Mouse (Mus musculus): ENCODE data around the gene Endov. TPM values are rescaled to one million over a fixed set of nuclear protein-coding genes. Genes with fewer than 3 reads are reported as not detected.

Gene Endov
- polyA plus RNA-seq, 1 experiment from 2014 or later = 11.5 TPM

DNA sequence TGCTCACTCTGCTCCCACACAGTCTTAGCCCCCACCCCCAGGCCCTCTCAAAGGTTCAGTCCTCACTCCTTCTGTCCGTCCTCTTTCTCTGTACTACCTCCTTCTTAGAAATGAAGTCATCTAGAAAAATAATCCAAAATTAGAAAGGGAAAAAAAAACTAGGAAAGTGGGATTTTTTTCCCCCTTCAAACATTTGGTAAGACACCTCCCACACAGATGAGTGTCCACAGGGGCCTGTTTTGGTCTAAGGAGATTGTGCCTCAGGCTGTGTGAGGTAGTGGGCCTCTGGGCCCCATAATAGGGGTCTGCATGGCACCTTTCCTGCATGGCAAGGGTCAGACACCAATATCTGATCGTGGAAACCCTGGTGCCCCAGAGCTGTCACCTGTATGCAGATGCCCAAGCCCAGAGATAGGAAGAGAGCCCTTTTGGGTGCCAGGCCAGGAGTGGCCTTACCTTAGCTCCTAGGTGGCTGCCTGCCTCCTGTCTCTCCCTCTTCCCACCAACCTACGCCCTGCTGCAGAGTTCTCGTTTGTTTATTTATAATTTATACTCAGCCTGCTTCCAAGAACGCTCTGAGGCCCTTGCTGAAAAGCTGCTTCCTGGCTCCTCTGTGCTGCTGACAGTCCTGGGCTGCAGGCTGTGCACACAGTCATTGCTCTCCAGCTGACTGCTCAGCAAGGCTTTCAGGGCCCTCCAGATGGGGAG lies 29.0 kb downstream of the Endov start:
- Histone ChIP-seq H3K36me3 (no peaks in the 10 kb centered on the region), H3K9ac (no peak overlapping the region), H3K27me3 (replicated peaks) (peaks cover 6% of the 10 kb centered on the region; the same call in 1 of the 2 replicates), H3K4me2 (no peak overlapping the region), H3K4me1 (peaks cover 7% of the 10 kb centered on the region; the same call in 1 of the 2 replicates), H3K4me3 (replicated peaks) (no peak overlapping the region), H3K9me3 (no peaks in the 10 kb centered on the region), H3K27ac (no peak overlapping the region)
- 47% methylated on average over 5 of the region's 5 CpGs for WGBS
- no peak for ATAC-seq (ENCODE audit: insufficient read depth, low FRiP score, low read depth)

DNA sequence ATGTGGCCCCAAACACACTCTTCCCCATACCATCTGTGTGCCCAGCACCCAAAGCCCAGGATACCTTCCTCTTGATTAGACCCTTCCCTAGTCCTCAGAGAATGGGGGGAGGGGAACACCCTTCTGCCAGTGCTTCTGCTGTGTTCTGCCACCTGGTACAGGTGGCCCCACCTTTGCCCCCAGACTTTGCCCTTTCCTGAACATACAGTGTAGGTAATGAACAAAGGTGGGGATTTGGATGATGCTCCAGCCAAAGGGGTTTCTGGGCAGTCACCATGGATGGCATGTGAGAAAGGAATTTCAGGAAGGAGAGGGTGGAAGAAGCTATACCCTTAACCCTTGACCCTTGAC lies 29.5 kb downstream of the Endov start:
- Histone ChIP-seq H3K9ac (no peak overlapping the region), H3K4me3 (replicated peaks) (no peak overlapping the region), H3K4me1 (peaks cover 6% of the 10 kb centered on the region; the same call in 1 of the 2 replicates), H3K27ac (no peak overlapping the region), H3K36me3 (no peaks in the 10 kb centered on the region), H3K9me3 (no peaks in the 10 kb centered on the region), H3K27me3 (replicated peaks) (peaks cover 3% of the 10 kb centered on the region; the same call in 1 of the 2 replicates), H3K4me2 (no peak overlapping the region)
- ATAC-seq (ENCODE audit: insufficient read depth, low FRiP score, low read depth) = no peak

DNA sequence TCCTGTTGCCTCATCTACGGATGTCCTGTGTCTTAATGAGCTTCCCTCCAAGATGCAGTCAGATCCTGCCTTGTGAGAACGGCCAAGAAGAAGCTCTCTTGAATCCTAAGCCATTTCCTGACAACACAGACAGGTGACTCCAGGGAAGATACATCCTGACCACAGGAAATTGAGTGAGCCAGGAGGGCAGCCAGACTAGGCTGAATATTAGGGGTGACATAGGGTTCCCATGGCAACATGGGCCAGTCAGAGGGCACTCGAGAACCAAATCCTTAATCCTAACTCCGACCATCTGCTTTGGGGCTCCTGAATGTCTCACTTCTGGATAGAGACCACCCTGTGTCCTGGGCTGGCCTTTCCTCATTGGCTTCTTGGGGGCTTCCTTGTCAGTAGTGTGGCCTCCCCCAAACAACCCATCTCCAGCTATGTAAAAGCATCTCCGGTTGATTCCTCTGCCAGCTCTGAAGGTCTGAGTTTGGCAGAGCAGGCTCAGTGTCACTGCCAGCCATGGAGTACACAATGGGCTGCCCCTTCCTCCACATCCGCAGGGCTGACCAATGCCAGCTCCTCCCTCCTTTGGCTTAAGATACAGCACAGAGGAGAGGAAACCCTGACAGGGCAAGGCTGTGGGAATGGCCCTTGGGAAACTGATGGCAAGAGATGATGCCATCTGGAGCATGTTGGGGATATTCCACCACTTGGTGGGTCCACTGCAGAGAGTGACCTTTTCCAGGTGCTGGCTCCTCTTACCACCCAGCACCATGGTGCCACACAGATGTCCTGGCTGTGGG lies 31.0 kb downstream of the Endov start:
- Histone ChIP-seq H3K4me3 (replicated peaks) (no peak overlapping the region), H3K4me2 (no peak overlapping the region), H3K27me3 (replicated peaks) (no peaks in the 10 kb centered on the region), H3K27ac (no peak overlapping the region), H3K4me1 (peaks cover 6% of the 10 kb centered on the region; the same call in 1 of the 2 replicates), H3K36me3 (no peaks in the 10 kb centered on the region), H3K9me3 (no peaks in the 10 kb centered on the region), H3K9ac (no peak overlapping the region)
- 84% methylated on average over 6 of the region's 6 CpGs for WGBS
- ATAC-seq (ENCODE audit: insufficient read depth, low FRiP score, low read depth) = no peak

DNA sequence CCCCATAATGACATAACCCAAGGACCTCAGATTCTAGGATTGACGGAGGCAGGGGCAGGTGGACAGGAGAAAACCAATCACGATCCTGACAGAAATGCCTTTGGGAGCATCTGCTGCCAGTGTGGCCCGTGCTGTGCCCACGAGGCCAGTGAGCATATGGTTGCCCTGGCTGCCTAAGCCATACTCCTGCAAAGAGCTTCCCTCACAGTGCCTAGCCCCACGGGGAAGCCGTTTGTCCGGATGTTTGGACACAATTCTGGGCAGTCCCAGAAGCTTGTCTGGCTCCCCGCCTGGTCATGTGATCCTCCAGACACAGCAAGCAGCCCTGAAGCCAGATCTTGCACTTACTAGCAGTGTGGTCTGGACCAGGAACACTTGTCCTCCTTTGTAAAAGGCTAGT lies 31.6 kb downstream of the Endov start:
- Histone ChIP-seq H3K27ac (no peak overlapping the region), H3K4me1 (peaks cover 6% of the 10 kb centered on the region; the same call in 1 of the 2 replicates), H3K9ac (no peak overlapping the region), H3K27me3 (replicated peaks) (no peaks in the 10 kb centered on the region), H3K36me3 (no peaks in the 10 kb centered on the region), H3K4me3 (replicated peaks) (no peak overlapping the region), H3K9me3 (no peaks in the 10 kb centered on the region), H3K4me2 (no peak overlapping the region)
- ATAC-seq (ENCODE audit: insufficient read depth, low FRiP score, low read depth) = no peak
- 72% methylated on average over 8 of the region's 8 CpGs for WGBS

DNA sequence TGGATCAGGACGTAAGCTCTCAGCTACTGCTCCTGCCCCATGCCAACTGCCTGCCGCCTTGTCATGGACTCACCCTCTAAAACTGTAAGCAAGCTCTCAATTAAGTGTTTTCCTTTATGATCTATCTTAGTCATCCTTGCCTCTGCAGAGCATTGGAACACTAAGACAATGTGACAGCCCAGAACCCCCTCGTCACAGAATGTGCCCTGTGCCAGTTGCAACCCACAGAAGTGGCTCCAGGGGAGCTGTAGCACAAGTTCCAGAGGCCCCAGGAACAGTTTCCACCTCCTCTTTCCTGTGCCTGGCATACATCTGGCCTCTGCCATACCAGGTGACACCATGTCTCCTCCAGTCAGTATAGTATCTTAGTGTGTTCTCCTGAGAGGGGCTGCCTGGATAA lies 32.2 kb downstream of the Endov start:
- Histone ChIP-seq H3K4me1 (peaks cover 6% of the 10 kb centered on the region; the same call in 1 of the 2 replicates), H3K9me3 (no peaks in the 10 kb centered on the region)

DNA sequence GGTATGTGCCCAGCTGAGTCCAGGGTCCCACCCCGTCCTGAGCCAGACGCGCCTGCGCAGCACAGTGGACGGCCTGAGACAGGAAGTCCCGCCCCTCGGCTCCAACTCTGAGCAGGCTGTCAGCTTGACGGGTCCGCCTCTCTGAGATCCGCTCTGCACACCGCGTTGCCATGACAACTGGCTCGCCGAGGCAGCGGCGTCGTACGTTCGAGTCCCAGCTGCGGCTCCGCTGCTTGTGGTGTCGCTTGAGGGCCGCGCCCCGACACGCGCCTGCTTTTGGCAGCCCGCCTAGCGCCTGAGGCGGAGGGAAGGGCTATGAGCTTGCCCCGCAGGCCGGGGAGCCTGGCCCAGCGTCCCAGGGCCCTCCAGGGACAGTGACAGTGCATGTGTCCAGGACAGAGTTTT lies 33.4 kb downstream of the Endov start:
- ATAC-seq (ENCODE audit: insufficient read depth, low FRiP score, low read depth) = peak; percentile 93
- H3K4me1 ChIP-seq = peaks cover 6% of the 10 kb centered on the region; the same call in 1 of the 2 replicates
- H3K36me3 ChIP-seq = no peaks in the 10 kb centered on the region
- H3K4me3 ChIP-seq (replicated peaks) = peak overlapping the region; percentile 48
- no peak overlapping the region for H3K27ac ChIP-seq
- no peaks in the 10 kb centered on the region for H3K27me3 ChIP-seq (replicated peaks)
- WGBS = 3% methylated on average over 33 of the region's 33 CpGs
- H3K4me2 ChIP-seq = peak overlapping the region; percentile 78
- no peaks in the 10 kb centered on the region for H3K9me3 ChIP-seq
- H3K9ac ChIP-seq = no peak overlapping the region; the same call in 1 of the 2 replicates

More for the DNA sequence above, 32.2 kb downstream of the Endov start:
- H3K4me2 ChIP-seq = no peak overlapping the region
- no peak overlapping the region for H3K27ac ChIP-seq
- 76% methylated on average over 3 of the region's 3 CpGs for WGBS
- H3K9ac ChIP-seq = no peak overlapping the region
- no peaks in the 10 kb centered on the region for H3K36me3 ChIP-seq
- ATAC-seq (ENCODE audit: insufficient read depth, low FRiP score, low read depth) = no peak
- H3K4me3 ChIP-seq (replicated peaks) = no peak overlapping the region
- no peaks in the 10 kb centered on the region for H3K27me3 ChIP-seq (replicated peaks)

DNA sequence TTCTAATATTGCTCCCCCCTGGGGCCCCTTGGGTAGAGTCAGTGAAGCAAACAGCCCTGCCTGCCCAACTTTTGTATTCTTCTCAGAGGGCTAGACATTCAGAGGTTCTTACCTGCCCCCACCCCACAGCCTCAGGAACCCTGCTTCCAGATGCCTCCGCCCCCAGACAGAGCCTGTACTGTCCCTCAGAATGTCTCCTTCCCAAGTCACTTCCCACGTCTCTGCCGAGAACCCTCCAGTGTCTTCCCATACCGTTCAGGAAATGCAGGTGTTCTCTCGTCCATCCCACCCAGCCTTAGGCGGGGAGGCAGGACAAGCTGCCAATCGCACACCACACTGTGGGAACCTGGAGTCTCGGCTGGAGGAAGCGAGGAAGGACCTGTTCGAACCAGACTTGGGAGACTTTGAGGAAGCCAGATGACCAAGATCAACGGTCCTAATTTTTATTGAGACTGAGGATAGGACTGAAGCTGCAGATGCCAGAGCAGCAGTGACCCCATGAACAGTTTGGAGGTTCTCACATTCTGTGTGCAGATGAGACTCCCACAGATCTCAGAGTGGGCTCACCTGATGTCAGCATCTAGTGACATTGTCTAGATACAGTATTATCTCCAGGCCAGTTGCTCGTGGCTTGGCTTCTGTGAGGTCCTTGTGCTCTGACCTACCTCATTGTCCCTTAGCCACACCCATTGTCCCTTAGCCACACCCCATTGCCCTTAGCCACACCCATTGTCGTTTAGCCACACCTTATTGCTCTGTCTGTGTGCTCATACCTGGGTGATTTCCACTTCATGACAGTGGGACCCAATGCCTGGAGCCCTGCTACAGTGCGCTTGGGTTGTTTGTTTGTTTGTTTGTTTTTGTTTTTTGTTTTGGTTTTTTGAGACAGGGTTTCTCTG lies 35.2 kb downstream of the Endov start:
- H3K4me2 ChIP-seq = no peak overlapping the region
- H3K27me3 ChIP-seq (replicated peaks) = no peaks in the 10 kb centered on the region
- no peak overlapping the region for H3K27ac ChIP-seq
- 72% methylated on average over 14 of the region's 14 CpGs for WGBS
- H3K9ac ChIP-seq = no peak overlapping the region
- H3K36me3 ChIP-seq = no peaks in the 10 kb centered on the region
- H3K4me1 ChIP-seq = peaks cover 6% of the 10 kb centered on the region; the same call in 1 of the 2 replicates
- no peak for ATAC-seq (ENCODE audit: insufficient read depth, low FRiP score, low read depth)
- no peak overlapping the region for H3K4me3 ChIP-seq (replicated peaks)
- H3K9me3 ChIP-seq = no peaks in the 10 kb centered on the region

DNA sequence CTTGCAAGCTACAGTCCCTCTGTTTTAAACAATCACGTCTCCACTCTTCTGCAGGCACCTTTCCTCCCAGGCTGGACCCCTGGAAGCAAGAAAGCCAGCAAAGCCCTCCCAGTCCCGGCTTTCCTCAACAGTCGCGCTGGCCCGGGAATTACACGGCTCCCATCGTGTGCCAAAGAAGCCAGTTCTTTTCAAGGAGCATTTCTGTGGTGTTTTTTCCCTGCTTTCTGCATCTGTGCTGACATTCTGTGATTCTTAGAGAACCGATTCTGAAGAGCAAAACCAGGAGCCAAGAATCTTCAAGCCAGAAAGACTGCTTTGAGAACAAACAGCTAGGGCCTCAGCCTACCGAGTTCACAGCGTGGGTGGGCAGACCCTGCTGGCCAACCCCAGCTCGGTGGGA lies 37.8 kb downstream of the Endov start:
- Histone ChIP-seq H3K27ac (no peak overlapping the region), H3K9me3 (no peaks in the 10 kb centered on the region), H3K4me2 (no peak overlapping the region), H3K9ac (no peak overlapping the region), H3K4me1 (peaks cover 6% of the 10 kb centered on the region; the same call in 1 of the 2 replicates), H3K27me3 (replicated peaks) (no peaks in the 10 kb centered on the region), H3K36me3 (no peaks in the 10 kb centered on the region), H3K4me3 (replicated peaks) (no peak overlapping the region)
- WGBS = 48% methylated on average over 11 of the region's 11 CpGs
- no peak for ATAC-seq (ENCODE audit: insufficient read depth, low FRiP score, low read depth)

DNA sequence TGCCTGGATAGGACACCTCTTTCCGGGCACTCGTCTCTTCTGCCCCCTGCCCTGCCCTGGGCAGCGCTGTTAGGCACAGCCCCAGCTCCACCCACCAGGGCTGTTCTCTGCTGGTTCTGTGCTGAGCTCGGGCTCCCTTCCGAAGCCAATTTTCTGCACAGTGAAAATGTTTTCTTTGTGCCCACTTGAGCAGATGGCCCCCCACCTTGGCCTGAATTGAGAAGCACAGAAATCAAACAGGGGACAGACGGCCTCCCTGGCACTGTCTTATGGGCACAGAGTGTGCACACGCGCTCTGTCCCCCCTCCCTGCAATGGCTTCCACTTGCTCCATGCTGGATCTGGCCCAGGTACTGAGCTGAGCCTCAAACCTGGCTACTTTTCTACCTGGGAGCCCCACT lies 41.3 kb downstream of the Endov start:
- 70% methylated on average over 8 of the region's 8 CpGs for WGBS
- no peak overlapping the region for H3K9ac ChIP-seq
- no peak overlapping the region for H3K4me2 ChIP-seq
- no peaks in the 10 kb centered on the region for H3K9me3 ChIP-seq
- H3K4me1 ChIP-seq = no peaks in the 10 kb centered on the region
- no peaks in the 10 kb centered on the region for H3K36me3 ChIP-seq
- H3K27me3 ChIP-seq (replicated peaks) = no peaks in the 10 kb centered on the region
- H3K4me3 ChIP-seq (replicated peaks) = no peak overlapping the region
- no peak overlapping the region for H3K27ac ChIP-seq
- no peak for ATAC-seq (ENCODE audit: insufficient read depth, low FRiP score, low read depth)

DNA sequence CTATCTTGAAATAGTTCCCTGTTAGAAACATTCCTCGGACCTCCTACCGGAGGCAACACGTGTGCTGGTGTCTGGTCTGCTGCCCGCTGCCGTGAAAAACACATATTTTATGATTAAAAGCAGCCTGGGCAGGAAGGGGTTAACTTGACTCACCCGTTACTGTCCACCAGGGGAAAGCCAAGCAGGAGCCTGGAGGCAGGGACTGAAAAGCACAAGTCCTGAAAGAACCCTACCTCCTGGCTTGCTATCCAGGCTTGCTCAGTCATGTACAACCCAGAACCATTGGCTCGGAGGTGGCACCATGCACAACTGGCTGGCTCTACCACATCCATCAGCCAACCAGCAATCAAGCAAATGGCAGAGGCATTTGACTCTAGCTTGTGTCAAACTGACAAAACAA lies 42.6 kb downstream of the Endov start:
- no peak overlapping the region for H3K27ac ChIP-seq
- no peaks in the 10 kb centered on the region for H3K27me3 ChIP-seq (replicated peaks)
- no peak overlapping the region for H3K4me2 ChIP-seq
- no peak overlapping the region for H3K4me3 ChIP-seq (replicated peaks)
- H3K9me3 ChIP-seq = no peaks in the 10 kb centered on the region
- H3K4me1 ChIP-seq = no peaks in the 10 kb centered on the region
- no peak overlapping the region for H3K9ac ChIP-seq
- ATAC-seq (ENCODE audit: insufficient read depth, low FRiP score, low read depth) = no peak
- 63% methylated on average over 7 of the region's 7 CpGs for WGBS
- no peaks in the 10 kb centered on the region for H3K36me3 ChIP-seq

DNA sequence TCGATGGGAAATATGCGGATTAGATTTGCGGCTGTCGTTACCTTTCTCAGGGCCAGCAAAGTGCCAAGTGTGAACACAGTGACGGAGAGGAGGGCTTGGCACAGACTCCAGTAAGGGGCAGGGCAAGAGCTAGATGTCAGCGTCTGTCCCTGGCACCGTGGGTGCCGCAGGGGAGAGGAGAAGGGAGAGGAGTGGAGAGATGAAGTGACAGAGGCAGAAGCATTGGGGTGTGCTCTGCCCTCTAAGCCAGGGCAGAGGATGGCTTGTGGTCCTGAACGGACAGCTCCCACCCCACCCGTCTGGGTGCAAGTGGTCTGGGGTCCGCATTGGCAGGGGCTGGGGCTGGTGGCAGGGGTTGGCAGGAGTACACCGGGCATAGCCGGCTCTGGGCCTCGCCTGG lies 48.8 kb downstream of the Endov start:
- 34% methylated on average over 14 of the region's 14 CpGs for WGBS
- ATAC-seq (ENCODE audit: insufficient read depth, low FRiP score, low read depth) = no peak
- no peak overlapping the region for H3K9ac ChIP-seq
- no peaks in the 10 kb centered on the region for H3K9me3 ChIP-seq
- H3K27me3 ChIP-seq (replicated peaks) = peaks cover 36% of the 10 kb centered on the region
- H3K4me2 ChIP-seq = no peak overlapping the region
- H3K4me3 ChIP-seq (replicated peaks) = no peak overlapping the region
- no peak overlapping the region for H3K27ac ChIP-seq
- H3K4me1 ChIP-seq = no peaks in the 10 kb centered on the region
- H3K36me3 ChIP-seq = no peaks in the 10 kb centered on the region
